Mouse (Mus musculus) natural killer cell, adult 2 months (primary cell): Measurements from ENCODE around the gene Wnk4.

Experiments used
- DNase-seq, 2 experiments: peaks; one replicate each; pipeline ENCODE4 v3.0.0; 2022; ENCODE audit warnings: low spot score in 2 of 2

Wnk4 gene

DNA sequence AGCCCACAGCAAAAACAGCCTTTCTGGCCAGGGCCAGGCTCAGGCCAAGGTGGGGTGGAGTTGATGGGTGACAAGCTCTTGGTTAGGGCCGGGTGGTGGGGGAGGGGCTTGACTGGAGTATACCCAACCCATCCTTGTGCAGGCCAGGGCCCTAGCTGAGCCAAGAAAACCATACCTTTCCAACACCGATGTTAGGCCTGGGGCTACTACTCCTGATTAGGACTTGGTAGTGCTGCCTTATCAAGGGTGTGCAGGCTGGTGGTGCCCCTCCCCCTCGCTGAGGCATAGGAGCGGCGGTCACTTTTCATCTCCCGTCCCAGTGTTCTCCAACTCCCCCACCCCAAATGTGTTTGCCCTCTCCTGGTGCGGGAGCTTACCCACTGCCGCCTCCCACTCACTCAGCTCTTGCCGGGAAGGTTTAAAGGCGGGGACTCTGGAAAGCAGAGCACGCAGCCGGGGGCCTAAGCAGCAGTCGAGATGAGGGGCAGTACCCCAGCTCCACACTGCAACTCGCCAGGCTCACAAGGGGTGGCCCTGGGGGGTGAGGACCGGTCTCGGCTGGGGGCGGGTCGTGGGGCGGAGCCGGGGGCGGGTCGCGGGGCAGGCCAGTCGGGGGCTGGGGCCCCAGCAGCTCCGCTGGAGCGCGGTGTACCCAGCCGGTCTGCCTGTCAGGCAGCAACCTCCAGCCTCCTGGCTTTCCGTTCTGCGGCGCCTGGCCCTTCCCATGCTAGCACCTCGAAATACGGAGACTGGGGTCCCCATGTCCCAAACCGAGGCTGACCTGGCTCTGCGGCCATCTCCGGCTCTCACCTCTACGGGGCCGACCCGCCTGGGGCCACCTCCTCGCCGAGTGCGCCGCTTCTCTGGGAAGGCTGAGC lies at the start of gene Wnk4:
Gene Wnk4, plus strand, starts transcription at position 620 of the 878 bp plus-strand sequence.
- no peak for DNase-seq

DNA sequence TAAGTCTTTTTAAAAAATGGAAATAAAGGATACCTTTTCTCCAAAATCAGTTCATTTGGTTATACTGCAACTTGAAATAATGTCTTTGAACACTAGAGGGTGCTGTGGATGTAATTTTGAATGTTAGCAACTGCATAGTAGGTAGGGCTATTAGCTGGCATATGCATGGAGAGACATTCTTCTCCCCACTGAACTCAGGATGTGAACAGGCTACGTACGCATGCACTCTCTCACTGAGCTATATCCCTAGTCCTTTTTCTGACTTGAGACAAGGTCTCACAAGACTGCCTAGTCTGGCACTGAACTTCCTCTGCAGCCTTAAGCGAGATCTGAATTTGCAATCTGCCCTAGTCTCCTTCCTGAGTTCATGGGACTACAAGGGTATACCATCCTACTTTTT lies 48.4 kb upstream of the Wnk4 start:
- peak; percentile 12 to 19 for DNase-seq

DNA sequence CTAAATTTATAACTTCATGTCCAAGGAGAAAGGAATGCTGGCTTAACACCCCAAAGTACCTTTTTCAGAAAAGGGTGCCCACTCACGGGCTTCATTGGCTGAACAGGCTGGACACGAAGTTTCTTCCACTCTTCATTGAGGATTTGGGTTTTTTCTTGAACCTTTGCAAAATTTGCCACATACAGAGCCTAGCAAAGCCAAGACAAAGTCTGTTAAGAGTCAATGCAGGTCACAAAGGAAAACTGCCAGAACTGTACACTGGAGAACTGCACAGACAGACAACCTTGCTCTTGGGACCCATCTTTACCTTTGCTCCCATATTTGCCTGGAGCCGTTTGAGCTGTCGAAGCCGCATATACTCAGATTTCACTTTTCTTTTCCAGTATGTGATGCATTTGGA lies 43.4 kb upstream of the Wnk4 start:
- no peak for DNase-seq

DNA sequence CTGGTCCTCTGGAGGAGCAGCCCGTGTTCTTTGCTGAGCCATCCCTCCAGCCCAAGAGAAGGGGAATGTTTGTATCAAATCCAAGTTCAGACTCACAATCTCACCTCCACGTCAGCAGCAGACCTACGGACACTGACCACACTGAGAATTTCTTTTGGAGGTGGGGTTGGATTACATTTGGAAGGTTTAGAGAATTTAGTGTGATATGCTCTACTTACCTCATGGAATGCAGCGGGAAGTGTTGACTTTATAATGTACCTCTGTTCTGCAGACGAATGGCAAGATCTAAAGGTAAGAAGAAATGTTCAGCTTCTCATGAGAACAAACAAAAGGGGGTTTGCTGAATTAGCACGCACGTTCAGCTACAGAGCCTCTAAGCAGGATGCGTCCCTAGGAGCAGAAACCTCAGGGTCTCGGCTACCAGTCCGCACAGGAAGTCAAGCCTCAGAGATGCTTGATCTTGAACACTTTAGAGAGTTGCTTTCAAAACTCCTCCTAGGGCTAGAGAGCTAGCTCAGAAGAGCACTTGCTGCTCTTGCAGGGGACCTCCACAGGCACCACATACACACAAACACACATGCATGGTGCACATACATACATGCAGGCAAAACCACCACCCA lies 41.8 kb upstream of the Wnk4 start:
- DNase-seq = no peak

DNA sequence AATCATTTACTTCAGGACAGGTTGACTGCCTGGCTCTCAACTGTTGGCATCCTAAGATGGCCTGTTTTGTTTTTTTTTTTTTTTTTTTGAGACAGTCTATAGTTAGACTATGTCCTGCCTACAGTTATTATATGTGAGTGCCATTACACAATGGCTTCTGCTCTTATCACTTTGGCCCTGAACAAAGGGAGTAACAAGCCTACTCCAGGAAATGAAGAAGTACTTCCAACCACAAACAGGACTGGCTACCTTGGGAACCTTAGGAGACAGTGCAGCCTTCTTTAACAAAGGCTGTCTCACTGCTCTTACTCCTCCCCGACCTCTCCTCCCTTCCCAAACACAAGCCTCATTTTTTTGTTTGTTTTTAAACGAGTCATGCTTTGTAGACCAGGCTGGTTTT lies 39.5 kb upstream of the Wnk4 start:
- no peak for DNase-seq

DNA sequence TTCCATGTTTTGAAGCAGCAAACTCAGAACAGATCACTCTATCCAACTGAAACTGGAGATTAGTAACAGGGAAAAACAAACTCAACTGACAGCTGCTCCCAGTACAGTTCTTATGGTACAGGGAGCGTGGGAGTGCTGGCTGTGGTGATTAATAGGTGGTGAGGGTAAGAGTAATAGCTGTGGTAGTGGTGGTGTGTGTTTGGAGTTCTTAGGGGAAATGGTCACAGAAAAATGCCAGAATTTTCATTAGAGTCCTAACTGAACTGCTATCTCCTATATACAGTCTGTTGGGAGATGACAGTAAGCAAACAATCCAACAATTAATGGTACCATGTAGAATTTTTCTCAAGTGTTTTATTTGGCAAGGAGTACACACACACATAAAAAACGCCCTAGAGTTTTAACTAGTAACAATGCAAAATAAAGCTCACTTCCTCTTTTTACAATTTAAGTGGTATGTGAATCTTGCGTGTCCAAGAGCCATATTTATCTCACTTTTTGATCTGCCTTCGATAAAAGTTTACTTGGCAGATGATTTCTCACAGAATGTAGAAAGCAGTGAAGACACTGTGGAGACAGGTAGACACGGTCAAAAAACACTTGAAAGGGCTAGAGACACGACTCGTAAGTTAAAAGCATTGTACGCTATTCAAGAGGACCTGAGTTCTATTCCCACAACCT lies 38.9 kb upstream of the Wnk4 start:
- no peak for DNase-seq

DNA sequence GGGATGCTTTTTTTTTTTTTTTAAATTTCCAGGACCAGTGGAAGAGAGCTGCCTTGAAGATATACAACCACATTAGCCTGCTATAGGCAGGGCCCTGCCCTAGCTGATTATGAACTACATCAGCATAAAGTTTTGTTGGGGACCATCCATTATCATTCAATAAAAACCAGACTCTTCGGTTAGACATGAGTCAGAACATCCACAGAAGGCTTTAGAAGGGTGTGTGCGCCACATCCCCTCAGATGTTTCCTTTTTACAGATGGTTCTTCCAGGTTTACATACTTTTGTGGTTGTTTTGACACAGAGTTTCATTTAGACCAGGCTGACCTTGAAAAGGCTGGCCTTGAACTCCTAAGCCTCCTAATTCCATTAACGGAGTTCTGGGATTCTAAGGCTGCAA lies 36.0 kb upstream of the Wnk4 start:
- no peak for DNase-seq

DNA sequence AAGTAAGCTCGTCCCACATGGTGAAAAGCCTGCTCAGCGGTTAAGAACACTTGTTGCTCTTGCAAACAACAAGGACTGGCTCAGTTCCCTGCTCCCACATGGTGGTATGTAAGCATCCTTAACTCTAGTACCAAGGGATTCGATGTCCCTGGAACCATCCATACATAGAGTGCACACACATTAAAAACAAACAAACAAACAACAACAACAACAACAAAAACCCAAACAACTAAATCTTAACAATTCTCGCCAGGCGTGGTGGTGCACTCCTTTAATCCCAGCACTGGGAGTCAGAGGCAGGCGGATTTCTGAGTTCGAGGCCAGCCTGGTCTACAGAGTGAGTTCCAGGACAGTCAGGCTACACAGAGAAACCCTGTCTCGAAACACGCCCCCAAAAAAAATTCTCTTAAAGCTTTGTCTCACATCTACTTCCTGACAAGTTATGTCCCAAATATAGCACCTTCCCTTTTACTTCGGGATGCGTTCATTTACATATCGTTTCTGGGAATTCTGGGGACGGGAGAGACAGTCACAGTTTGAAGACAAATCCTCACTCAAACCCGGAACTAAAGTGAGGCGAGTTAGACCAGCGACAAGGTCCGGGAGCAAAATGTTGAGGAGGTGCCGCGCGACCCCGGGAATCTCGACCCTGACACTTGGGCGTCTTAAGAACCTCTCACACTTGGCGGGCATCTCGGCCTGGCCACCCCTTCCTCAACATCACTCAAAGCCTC lies 34.9 kb upstream of the Wnk4 start:
- no peak for DNase-seq

DNA sequence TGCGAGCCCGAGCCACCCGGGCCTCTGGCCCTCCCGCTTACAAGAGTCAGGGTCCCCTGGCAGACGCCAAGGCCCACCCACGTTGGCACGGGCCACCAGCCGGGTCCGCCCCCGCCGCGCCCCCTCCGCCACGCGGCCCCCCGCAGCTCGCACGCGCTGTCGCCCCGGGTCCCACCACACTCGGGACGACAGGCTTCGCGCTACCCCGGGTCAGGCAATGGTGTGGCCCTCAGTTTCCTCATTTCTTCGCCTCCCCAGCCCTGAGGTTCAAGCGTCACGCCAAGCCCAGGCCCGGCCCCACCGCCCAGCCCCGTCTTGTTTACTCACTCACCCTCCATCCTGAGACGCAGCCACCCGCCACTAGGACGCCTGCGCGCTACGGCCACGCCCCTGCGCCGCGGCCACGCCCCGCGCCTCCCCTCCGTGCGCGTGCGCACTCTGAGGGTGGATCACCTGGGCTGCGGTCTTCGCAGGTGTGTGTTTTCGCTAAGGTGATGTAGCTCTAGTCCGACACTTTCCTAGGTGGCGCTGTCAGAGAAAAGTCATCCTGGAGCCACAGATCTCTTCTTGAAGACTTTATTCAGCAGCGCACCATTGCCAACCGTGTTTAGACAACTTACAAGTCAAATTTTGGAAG lies 34.2 kb upstream of the Wnk4 start, which contains the start of gene Ezh1:
Gene Ezh1, minus strand, starts transcription at position 399 of the 637 bp plus-strand sequence.
- DNase-seq = peak; percentile 86 to 94

DNA sequence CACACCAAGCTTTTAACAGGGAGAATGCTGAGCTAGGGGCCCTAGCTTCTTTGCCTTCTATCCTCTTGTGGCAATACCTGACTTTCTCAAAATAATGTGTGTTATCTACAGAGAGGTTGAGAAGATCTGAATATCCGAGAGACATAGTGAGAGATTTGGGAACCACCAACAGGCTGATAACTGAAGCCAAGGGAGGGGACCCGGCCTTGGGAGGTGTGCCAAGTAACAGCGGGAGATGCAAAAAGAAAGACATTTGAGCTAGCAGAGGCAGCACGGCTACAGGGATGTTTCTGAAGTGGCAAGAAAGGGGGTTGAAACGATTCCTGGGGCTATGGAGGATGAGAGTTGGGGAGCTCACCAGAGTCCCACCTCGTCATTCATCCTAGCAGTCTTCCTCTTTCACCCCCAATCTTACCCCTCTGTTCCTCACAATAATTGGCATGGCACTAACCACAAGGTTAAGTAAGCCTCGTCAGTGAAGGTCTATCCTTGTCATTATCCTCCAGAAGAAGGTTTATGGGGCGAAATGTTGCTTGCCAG lies 30.9 kb upstream of the Wnk4 start:
- DNase-seq = no peak

DNA sequence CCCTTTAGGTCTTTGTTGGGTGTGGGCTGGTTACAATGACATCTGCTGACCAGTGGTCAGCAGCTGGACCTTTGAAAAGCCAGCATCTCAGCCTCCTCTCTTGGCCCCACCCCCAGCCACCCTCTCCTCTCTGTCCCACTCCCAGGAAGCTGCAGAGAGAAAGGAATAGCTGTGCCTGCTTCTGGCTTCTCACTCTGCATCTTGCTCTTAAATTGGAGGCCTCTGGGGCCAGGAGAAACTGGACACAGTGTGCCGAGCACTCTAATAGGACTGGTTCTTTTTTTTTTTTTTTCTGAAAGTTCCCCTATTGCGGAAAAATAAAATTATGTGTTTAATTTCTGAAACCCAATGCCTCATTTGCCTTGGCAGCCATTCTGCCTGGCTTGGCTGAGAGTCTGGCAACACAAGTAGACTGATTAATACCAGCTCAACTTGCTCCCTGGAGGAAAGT lies 30.3 kb upstream of the Wnk4 start:
- no peak for DNase-seq

DNA sequence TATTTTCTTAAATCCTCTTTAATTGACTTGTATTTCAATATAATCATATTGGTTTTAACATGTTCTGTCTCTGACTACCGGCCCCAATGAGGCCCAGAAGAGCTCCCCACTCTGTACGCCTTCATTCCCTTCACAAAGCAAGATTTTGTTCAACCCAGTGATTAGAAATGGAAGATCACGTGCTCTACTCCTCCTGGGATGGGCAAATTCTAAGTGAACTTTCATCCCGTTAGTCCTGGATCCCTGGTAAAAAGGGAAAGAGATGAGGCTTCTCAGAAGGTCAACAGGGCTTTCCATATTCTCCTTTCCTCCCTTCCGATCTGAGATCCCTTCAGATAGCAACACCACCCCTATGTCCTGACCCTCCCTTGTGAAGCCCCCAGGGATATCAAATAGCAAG lies 29.8 kb upstream of the Wnk4 start:
- DNase-seq = no peak

DNA sequence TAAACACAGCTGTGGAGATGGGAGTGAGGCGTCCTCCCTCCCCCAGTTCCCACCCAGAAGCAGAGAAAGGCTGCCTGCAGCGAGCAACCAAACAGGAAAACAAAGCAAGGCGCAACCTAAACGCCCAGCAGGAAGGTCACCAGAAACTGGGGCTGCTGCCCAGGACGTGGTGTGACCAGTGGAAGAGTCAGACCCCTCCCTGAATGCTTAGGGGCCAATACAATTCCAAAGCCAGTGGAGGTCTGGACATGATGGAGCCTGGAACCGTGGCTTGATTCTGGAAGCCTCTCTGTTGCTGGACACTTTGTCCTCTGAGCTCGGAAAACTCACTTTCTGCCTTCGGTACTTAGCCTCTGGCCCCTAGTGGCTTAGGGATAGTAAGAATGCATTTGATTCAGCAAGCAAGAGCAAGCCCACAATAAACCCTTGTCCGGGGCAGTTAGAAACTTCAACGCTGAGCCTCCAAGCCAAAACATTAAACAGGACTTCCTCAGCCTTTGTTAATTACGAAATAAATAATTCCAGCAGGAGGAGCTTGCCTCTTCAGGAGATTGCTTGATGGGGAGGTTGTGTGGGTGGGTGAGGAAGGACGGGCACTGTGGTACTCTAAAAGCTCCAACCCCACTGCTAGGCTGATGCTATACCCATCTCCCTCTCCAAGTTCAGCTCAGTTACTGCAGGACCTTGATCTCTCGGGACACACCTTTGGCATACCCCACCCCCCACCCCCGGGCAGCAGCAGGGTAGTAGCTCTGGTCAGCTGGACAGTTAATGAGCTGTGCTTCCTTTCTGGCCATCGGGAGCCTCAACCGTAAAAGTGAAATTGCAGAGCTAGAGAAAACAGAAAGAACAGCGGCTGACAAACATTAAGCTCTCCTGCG lies 29.1 kb upstream of the Wnk4 start:
- no peak for DNase-seq

DNA sequence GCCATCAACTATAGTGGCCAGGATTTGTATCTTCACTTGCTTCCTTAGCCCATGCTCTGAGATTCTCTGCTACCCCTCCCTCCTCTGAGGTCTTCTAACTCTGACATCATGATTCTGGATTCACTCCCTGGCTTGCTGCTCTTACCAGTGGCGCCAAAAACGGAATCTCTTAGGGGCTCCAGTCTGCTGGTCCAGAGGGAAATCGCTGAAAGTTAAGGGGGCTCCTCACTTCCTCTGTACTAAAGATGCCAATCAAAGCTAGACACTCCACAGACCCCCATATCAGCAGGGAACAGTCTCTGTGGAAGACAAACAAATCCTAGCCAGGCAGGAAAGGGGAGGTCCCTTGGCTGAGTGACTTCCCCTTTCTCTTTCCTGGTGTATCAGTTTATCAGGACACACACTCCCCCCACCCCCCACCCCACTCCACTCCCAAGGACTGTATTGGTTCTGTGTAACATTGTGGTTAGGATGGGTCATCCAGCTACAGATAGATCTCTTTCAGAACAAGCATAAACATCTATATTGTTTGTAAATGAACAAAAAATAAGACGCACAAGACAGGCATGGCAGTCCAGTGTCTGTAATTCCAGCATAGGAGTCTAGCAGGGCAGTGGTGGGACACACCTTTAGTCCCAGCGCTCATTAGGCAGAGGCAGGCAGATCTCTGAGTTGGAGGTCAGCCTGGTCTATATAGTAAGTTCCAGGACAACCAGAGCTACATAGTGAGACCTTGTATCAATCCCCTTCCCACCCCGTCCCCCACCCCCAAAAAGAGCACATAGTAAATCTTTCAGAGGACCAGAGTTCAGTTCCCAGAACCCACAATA lies 28.1 kb upstream of the Wnk4 start:
- DNase-seq = no peak

DNA sequence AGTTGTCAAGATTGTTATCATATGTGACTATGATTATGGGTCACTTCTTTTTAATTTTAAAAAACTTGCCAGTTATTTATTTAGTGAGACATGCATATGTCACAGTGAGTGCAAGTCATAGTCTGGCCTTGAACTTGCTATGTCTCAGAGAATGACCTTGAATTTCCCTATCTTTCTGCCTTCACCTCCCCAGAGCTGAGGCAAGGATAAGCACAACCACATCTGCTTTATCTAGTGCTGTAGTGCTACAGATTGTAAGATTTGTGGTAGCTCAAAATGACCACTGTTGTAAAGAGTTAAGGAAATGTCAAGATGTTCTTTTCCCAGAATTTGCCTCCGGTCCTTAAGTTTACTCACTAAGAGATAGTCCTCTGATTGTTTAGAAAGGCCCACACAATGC lies 27.1 kb upstream of the Wnk4 start:
- DNase-seq = no peak

DNA sequence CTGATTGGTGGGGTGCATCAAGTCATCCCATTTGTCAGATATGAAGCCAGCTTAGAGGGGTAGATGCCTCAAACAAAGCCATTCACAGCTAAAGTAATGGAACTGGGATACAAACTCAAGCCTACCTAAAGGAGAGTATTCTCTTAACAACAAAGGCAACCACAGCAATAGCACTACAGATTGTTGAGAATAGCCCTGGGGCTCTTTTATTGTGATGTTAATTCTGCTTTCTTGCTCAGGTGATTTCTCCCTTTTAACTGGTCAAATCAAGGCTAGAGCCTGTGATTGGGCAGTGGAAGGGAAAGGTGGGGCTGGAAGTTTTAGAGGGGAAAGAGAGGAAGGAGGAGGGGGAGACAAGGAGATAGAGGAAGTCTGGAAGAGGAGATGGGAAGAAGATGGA lies 26.2 kb upstream of the Wnk4 start:
- DNase-seq = no peak

DNA sequence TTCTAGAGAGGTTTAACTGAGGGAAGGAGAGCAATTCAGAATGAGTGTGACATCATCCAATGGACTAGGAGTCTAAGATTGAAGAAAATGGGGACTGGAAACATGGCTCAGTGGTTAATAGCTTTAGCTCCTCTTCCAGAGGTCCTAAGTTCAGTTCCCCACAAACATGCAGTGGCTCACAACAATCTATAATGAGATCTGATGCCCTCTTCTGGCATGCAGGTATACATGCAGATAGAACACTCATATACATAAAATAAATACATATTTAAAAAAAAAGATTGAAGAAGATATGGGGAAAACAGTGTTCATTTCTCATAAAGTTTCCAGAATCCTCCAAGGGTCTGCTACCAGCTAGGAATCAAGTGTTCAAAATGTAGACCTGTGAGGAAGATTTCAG lies 24.9 kb upstream of the Wnk4 start:
- no peak for DNase-seq

DNA sequence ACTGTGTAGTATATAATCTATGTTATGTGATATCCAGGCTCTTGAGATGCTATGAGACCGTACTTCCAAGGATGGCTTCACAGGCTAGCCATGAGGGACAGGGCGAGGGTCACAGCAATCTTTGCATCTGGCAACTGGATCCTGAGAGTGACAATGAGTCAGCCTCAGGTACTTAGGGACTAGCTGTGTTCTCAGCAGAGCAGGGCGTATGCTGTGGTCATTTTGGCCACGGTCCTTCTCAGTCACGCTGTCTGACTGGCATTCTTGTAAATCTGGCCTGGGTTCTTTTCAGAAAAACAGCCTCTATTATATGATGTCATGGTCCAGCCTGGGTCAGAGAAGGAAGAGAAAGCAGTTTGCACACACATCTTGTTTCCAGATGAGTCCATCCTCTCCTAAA lies 23.6 kb upstream of the Wnk4 start:
- no peak for DNase-seq

DNA sequence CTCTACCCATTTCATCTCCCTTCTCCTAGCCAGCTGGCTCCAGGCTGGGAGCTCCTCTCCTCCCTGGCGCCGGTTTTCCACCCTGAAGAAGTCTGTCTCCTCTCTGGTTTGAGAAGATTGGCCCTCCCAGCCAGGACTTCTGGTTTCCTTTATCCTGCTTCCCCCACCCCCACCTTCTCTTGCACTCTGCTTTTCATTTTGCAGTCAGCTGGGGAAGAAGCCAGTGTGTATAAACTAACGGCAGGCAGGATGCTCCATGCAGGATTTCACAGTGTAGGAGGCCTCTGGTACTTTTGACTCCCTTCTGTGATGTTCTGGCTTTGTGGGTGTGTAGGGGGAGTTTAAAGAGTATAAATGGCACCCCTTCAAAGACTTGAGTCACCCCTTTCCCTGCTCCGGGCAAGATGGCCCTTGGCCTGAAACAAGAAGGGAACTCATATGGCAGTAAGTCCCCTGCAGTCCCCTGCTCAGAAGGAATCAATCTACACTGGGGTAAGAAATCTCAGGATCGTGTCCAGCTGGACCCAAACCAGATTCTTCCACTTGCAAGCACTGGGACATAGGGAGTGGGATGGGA lies 22.2 kb upstream of the Wnk4 start:
- no peak for DNase-seq
